Mouse (Mus musculus): Measurements from ENCODE around the gene Fyco1. TPM values are rescaled to one million over a fixed set of nuclear protein-coding genes. Genes with fewer than 3 reads are reported as not detected.

Fyco1 gene
- 100 to 1,000 TPM; 156 to 161 TPM for total RNA-seq (2021)

DNA sequence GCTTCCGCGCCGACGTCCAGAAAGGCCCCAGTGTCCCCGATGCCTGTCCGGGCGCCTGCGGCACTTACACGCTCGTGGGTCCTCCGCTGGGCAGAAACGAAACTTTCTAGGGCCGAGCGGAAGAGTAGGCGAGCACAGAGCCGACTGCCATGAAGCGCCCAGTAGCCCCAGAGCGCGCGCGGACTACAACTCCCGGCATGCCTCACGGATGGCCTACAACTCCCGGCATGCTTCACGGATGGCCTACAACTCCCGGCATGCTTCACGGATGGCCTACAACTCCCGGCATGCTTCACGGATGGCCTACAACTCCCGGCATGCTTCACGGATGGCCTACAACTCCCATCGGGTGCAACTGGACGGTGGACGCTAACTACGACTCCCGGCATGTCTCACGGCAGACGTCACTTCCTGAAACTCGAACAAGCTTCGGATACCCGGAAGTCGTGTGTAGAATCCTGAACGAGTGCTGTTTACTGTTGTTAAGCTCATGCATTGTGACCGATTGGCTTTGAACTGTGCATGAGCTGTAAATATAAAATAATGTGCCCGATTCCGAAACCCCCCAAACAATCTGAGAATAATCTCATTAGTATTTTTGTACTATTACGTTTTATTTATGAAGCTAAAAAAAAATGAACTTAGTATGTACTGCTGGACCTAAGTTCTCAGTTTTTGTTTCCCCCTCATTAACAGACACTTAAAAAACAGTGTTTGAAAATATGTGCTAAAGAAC is at the start of gene Fyco1:
Gene Fyco1 (minus strand): TSS at position 187 of the 736 bp plus-strand sequence.
- peak; percentile 94 for DNase-seq

DNA sequence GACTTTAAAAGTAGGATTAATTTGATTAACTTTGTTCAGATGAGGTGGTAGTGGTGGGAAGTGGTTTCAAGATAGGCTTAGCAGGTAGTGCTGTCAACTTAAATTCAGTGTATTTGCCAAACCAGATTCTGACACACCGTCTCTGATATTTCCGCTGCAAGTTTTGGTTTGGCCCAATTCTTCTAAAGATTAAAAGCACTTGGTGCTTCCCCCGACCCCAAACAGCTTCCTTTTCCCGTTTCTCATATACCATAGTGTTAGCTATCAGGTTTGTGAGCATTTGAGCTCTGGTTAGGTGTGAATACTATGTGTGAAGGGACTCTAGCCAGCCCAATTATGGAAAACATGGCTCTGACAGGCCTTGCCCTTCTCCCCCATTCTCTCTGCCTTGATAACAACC is 20.4 kb upstream of the Fyco1 start:
- DNase-seq, result no peak

DNA sequence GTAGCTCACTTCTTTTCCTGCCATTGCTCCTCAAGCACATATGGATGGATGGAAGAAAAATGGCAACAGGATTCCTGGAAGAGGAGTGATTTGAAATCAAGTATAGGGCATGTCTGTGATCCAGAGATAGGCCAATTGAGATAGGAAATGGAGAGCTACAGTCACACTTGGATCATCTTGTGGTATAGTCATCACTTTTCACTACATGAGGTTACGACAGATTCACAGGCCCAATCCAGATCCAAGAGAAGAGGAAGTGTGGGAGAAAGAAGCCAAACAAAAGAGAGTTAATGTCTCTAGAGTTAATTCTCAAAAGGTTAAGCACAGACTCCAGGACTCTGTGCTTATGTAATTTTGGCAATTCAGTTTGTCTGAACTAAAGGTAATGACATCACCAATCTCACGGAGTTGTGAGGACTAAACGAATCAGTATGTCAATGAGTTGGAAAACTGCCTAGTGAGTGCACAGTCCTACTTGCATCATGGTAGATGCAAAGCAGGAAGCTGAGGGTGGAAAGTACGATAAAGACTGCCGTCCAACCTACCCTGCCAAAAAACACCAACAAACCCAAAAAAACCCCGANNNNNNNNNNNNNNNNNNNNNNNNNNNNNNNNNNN is 17.6 kb upstream of the Fyco1 start:
- no peak for DNase-seq

DNA sequence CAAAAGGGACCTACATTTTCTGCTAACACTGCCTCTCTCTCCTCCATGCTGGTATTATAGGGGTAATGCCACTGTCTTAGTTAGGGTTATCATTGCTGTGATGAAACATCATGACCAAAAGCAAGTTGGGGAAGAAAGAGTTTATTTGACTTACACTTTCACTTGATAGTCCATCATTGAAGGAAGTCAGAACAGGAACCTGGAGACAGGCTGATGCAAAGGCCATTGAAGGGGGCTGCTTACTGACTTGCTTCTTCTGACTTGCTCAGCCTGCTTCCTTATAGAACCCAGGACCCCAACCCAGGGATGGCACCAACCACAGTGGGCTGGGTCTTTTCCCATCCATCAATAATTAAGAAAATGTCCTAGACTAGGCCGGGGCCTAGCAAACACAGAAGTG is 11.9 kb upstream of the Fyco1 start:
- no peak for DNase-seq

DNA sequence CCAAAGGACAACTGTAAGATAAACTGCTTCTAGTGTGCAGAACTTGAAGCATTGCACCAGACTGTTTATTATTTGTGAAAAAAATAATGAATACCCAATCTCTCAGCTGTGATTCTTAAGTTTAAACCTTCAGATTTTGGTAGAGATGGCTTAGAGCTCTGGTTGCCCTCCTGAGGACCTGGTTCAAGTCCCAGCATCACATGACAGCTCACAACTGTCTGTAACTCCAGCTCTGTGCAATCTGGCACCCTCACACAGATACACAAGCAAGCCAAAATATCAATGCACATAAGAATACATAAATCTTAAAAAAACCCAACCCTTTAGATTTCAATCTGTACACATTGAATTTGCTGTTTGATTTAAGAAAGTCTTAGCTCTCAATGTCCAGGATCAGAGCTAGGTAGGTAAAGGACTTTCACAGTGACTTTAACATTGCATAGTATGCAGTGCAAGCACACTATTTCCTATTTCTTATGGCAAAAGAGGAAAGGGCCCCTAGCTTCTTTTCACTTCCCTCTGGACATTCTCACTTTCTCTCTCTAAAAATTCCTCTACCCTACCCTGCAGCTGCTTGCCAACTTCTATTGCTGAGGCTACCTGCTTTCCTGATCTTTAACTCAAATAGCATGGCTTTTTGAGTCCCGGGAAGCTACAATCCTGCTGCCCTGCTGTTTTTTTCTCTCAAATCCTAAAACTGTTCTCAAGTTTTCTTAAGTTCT is 11.4 kb upstream of the Fyco1 start:
- no peak for DNase-seq

DNA sequence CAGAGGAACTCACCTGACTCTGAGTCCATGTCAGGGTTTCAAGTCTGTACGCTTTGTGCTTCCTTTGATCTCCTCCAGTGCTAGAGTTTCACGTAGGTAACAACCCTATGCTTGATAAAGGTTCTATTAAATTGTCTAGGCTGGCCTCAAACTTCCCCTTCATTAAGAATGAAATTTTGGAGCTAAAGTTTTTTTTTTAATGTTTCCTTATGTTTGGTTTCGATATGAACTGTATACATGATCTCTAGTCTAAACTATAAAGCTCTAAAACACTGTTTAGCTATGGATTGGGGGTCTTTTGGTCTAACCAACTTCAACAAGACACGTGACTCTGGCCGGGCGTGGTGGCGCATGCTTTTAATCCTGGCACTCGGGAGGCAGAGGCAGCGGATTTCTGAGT is 10.2 kb upstream of the Fyco1 start, which contains the start of gene Xcr1:
Gene Xcr1 (minus strand): TSS at position 101 of the 400 bp plus-strand sequence.
- DNase-seq, result no peak

DNA sequence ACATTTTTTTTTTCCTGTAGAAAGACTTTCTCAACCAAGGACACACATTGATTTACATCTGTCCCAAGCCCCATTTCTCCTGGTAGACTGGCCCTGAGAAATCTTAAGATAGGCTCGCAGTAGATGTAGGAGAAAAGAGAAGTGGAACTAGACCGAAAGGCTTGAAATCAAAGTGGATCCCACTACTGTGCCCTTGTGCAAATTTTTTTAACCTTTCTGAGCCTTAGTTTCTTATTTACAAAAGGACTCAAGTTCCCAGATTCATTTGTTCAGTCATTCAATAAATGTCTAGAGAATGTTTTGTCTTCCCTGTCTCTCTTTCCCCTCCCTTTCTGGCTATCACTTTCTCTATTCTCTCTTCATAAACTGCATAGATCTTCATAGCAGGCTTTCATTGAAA is 5.1 kb upstream of the Fyco1 start:
- no peak for DNase-seq

DNA sequence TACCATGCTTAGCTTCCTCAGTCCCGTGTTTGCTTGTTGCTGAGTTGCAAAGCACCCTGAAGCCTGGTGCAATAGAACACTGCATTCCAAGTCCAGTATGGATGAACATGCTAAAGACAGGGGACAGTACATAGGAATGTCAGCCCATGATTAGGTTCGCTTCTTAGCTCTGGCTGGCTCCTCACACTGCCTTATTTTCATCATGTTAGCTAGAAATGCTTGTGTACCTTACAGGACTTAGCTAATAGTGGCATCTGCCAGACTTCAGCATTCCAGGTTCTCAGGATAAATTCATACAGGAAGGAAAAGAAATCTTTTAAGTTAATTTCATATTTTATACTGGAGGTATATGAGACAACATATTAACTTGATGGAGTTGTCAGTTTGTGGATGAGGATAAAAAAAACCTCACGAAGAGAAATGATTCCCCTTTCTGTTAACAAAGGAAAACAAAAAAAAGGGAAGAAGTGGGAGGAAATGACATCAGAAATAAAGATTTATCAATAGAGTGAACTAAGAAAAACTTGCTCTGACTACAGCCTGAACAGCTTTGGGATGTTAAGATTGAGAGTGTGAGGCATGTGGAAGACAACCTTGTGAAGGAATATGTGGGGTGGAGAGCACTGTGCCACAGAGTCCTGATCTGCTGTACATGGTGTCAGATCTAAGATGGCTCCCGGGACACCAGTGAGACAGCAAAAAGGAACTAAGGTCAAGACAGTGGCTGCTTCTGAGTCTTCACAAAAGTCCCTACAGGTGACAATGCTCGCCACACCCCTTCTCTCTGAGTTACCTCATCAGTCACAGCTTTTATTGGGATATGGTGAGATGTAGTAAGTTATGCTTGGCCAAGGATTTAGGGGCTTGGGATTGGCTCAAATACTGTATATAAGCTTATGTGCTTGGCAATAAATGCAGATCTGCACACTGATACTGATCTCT is 1.0 kb upstream of the Fyco1 start:
- DNase-seq, result no peak

DNA sequence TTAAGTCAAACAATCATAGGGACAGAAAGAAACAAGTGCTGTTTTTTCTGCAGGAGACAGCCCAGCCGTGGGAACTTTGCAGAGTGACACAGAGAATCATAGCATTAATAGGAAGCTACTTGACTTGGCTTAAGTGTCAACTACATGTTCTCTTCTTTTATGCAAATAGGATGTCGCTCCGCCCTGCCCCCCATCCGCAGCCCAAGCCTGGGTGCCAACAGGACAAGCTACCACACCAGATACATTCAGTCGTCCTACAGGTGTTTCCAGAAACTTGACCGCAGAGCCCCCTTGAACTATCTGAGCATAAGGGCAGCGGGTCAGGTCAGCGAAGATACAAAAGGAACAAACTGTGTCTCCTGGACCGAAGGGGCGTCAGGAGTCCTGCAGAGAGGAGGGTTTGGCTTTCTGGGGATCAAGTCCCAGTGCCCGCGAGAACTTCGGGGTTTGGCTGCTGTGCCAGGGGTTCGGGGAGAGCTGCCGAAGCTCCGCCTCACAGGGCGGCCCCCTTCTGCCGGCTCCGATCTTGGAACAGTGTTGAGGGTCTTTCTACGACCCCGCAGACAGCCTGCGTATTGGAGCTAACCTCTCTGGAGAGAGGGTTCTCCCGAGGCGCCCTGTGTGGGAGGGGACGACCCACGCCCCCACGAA is 512 bp downstream of the Fyco1 start:
- peak; percentile 70 for DNase-seq

DNA sequence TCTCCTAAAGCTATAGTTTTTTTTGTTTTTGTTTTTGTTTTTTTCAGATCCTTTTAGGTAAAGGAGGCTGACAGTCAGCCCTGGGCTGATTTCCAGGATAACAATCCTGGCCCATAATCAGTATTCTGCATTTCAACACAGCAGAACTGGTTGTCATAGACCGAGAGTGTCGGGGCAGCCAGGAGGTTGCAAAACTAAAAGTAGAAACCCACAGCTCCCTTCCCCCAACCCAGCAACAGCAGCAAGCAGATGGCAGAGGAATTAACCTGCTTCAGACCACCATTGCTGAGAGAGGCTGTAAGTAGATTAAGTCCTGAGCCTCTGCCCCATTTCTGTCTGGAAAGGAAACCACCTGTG is 1.0 kb downstream of the Fyco1 start:
- DNase-seq, result peak; percentile 49

DNA sequence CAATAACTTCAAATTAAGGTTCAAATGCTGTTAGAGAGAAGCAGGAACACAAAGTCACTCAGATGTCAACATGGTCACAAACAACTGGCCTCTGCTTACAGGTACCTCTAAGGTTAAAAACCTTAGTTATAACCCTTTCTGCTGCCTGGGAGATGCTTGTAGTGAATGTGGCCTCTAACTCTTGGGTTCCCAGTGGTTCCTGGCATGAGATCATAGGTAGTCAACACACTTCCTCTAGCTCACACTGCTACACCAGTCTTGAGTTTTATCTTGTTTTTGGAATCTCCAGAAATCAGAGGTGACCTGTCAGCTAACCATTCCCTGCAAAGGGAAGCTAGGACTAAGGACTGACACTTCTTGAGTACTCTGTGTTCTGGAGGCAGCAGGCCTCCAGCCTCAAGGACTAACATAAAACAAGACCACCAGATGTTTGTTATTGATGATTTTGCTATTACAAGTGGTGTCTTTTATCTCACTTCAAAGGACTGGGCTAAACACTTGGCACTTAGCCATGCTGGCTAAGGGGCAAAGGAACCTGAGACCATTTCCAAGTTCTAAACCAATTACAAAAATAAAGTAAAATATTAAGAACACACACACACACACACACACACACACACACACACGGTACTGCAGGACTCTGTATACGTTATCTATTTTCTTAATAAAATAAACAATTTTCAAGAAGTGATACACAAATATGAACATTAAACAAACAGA is 1.6 kb downstream of the Fyco1 start:
- DNase-seq, result no peak

DNA sequence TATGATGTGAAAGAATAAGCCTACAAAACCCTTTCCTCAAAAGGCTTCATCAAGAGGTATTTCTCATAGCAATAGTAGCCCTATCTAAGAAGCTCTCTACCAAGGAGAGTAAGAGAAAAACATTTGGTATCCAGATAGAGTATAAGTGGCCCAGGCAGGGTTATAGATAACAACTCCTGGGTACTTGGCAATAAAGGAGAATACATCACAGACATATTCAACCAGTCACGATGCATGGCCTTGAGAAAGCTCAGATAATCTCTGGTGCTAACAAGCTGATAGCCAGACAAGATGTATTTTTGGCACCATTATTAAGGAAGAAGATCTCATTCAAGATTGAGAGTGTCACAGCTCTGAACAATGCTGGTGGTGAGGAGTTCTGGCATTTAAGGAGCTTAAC is 5.2 kb downstream of the Fyco1 start:
- DNase-seq, result no peak

DNA sequence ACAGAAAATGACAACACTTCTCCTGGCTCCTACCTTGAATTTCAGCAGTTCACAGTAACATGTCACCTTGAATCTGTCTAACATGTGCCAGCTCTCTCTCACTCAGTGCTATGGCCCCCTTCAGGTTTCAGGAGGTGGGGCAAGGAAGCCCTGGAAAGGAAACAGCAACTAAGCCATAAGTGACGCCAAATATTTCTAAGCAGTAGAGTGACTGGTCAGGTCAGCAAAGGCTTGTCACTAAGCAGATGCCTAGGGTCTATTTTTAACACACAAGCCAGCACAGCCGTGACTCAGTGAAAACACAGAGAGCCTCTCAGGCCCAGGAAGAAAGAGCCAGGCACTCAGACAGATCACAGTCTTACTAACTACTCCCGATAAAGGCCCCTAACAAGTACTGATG is 6.6 kb downstream of the Fyco1 start:
- peak; percentile 61 for DNase-seq

DNA sequence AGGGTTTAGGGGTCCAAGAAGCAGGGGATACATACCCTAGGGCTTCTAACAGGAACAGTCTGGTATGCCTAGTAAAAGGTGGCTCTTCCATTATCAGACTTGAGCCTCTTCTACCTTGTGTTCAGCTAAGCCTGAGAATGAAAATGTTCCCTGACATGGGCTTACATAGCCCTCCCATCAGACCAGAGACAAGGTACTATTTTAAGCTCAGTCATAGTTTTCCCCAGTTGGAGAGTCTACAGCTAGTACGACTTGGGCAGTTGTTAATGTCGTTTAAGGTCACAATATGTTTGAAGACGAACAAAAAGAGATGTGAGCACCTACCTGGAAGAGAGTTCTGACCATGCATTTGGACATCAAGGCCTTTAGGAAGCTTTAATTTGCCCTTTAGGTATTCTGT is 7.2 kb downstream of the Fyco1 start:
- no peak for DNase-seq

DNA sequence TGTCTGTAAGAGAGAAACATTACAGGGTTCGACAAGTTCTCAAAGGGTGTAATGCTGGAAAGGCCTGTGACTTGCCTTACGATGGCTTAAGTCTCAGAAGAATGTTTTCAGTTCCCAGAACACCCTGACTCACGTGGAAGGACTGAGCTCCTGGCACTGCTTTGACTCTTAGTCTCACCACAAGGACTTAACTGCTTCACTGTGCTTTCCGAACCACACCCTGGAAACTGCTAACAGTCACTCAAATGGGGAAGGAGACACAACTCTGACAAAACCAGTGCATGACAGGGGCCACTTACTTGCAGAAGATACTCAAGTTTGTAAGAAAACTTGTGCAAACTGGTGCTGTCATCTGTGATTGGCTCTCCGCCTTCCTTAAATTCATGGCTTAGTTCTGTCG is 11.5 kb downstream of the Fyco1 start:
- no peak for DNase-seq

DNA sequence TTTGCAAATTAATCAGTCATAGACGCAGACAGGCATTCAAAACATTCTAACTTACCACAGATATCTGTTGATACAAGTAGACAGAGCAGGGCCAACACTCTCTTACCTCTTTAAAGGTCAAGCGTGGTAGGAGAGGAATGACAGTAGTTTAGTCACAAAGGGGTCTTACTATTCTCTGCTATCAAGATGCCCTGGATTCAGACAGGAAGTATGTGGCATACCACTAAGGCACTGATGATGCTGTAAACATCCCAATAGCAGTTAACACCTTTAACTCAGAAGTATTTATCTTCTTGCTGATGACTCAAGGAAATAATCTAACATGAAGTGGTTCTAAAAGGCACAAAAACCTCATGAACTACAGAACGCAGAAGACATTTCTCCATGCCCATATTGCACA is 15.8 kb downstream of the Fyco1 start:
- DNase-seq, result no peak

DNA sequence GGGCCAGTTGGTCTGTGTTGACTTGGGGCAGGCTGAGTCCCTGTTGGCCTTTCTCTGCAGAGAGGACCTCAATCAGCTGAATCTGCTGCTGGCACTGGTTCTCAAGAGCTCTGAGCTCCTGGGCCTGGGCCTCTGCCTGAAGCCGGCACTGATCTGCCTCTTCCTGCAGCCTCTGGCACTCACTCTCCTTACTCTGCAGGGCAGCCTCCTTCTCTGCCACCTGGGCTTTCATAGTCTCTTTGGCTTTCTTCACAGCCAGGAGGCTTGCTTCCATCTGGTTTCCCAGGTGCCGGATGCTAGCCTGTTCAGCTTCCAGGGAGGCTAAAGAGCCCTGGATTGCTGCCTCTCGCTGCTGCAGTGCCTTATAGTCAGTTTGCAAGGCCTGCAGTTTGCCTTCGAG is 22.8 kb downstream of the Fyco1 start:
- no peak for DNase-seq

DNA sequence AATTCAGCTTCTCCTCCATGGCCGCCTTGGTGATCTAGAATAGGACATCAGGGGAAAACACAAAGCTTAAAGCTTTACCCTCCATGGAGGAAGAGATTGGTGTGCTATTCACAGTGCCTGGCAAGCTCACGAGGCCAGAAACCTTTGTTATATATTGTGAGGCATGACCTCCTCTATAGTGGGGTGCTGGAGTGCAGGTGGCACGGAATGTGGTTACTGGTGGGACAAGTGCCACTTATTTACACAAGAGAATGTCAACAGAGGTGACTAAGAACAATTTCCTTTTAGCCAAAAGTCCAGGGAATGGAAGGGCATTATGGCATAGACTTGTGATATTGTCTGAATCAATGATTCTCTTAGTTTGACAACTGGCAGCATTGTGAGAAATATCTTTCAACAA is 25.1 kb downstream of the Fyco1 start:
- DNase-seq, result no peak

DNA sequence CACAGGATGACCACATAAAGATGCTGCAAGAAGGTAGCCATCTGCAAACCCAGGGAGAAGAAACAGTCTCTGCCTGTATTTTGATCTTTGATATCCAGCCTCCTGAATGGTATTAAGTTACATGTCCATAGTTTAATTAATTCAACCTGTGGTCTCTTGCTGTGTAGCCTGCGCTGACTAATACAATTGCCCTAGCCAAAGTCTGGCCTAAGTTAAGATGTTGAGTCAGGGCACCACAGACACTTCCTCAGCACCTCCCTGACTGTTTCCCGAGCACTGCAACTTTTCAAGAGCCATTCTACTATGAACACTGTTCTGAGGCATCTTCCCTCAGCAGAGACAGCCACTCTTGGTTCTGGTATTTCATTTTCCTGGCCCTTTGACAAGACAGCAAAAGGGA is 33.1 kb downstream of the Fyco1 start:
- DNase-seq, result no peak

DNA sequence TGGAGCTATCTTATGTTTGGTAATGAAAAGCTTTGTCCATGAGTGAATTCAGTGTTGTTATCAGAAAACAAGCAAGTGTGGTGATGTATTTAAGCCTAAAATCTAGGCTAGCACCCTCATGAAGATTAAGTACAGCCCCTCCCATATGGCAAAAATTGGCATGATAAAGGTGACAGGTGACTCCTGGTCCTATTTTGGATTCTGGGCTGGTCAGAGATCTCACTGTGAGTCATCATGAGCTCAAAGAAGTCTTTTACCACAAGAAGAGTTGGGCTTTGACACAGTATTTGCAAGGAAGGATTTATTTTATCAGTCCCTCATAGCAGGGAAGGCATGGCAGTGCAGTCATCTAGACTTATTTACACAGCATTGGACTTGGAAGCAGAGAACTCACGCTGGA is 35.7 kb downstream of the Fyco1 start:
- no peak for DNase-seq

DNA sequence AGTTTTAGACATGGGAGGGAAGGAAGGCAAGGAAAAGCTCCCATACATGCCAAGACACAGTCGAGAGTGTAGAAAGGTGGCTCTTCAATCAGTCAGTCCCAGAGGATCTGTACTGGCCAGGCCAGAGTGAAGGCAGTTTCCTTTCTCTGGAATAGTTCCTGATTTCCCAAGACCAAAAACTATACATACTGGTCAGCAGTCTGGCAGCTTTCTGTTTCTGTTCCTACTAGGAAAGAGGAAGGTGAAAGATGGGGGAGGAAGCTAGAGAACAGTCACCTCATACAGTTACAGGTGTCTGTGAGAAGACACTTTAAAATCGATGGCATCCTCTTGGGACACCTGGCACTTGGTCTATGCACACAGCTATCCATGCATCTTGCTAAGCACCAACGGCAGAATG is 36.3 kb downstream of the Fyco1 start:
- DNase-seq, result no peak

DNA sequence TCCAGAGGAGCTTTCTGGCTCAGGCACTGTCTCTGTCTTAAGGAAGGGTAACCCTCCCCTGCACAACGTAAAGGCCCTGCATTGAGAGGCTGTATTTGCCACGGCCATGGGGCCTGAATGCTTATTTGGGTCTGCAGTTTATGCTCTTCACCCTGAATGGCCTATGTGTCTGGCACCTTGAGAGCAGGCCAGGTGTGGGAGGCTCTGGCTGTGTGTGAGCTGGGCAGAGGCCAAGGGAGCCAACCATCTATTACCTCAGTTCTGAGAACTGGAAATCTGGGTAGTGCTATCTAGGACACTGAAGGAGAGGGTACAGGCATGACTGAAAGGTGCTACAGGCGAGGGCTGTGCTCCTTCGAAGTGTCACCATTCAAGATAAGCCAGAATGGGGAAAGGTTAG is 36.9 kb downstream of the Fyco1 start:
- DNase-seq, result no peak
